Mouse (Mus musculus) spleen, adult 2 months (tissue): ENCODE measurements around the gene Foxa2. TPM values are rescaled to one million over a fixed set of nuclear protein-coding genes. Genes with fewer than 3 reads are reported as not detected.

ENCODE experiments used
- DNase-seq, 2 experiments: peaks; one replicate each; pipeline versions ENCODE4 v3.0.0 to v3.0.0-alpha.2; 2012 to 2021; ENCODE audit warnings: low spot score in 2 of 2, low read depth in 1 of 2
- H3K27ac ChIP-seq: fragments of 200-500 bp; 2 replicates; pipeline ENCODE4 v1.5.1; 2012; ENCODE audit warnings: low read length, inconsistent platforms; ENCODE audit not compliant: insufficient read depth
- H3K27me3 ChIP-seq: fragments of 200-500 bp; 2 replicates; pipeline ENCODE4 v1.6.1; 2012; ENCODE audit warnings: mild to moderate bottlenecking, moderate library complexity, low read length, inconsistent platforms; ENCODE audit not compliant: control insufficient read depth, insufficient read depth
- H3K36me3 ChIP-seq: fragments of 200-500 bp; 2 replicates; pipeline ENCODE4 v1.6.1; 2012; ENCODE audit warnings: mild to moderate bottlenecking, low read length, inconsistent platforms; ENCODE audit not compliant: control insufficient read depth, insufficient read depth
- H3K4me1 ChIP-seq: fragments of 200-500 bp; 2 replicates; pipeline ENCODE4 v1.6.1; 2011; ENCODE audit warnings: inconsistent platforms; ENCODE audit not compliant: control insufficient read depth, insufficient read depth, insufficient read length
- H3K4me3 ChIP-seq: fragments of 200-500 bp; 2 replicates; pipeline ENCODE4 v1.5.1; 2011; ENCODE audit warnings: mild to moderate bottlenecking, inconsistent platforms; ENCODE audit not compliant: insufficient read depth, insufficient read length; ENCODE audit errors: extremely low read depth
- CTCF ChIP-seq: fragments of 200-500 bp; IDR thresholded peaks from 2 replicates; pipeline ENCODE4 v1.5.1; 2011; ENCODE audit warnings: mild to moderate bottlenecking, inconsistent platforms; ENCODE audit not compliant: insufficient read depth, insufficient read length, insufficient replicate concordance; ENCODE audit errors: extremely low read depth
- POLR2A ChIP-seq: fragments of 200-500 bp; IDR thresholded peaks from 2 replicates; pipeline ENCODE4 v1.6.1; 2011; ENCODE audit warnings: low read depth, low read length, inconsistent platforms
- WGBS: fragments of 180-500 bp; shearing (Covaris S2); methylation state at CpG from one replicate; pipeline ENCODE4 v1.1.7; 2018; 5-methylcytosine and 5-hydroxymethylcytosine counted together
- polyA plus RNA-seq: library from polyadenylated mRNA; depleted of rRNA; stranded (reverse); fragments of >200 nt; gene quantifications from 2 replicates; pipeline ENCODE4 v1.2.3, GENCODE M21; 2012

The Foxa2 gene
- polyA plus RNA-seq, 1 experiment = 1.2 TPM

- Histone ChIP-seq H3K27me3 (no peaks in the 10 kb centered on the region), H3K27ac (no peak overlapping the region), H3K36me3 (no peaks in the 10 kb centered on the region), H3K4me3 (no peak overlapping the region), H3K4me1 (no peaks in the 10 kb centered on the region)
- 81% methylated on average over 6 of the region's 6 CpGs for WGBS
- DNase-seq = no peak
- TF ChIP-seq POLR2A (no peak), CTCF (no peak)
Measured at GRCm38 (mm10) chr2:148060705-148061104, 13.9 kb upstream of the Foxa2 start.

GRCm38 (mm10) chr2:148053411-148053810 is 6.6 kb upstream of the Foxa2 start:
- Histone ChIP-seq H3K36me3 (no peaks in the 10 kb centered on the region), H3K27me3 (peaks cover 2% of the 10 kb centered on the region; the same call in 1 of the 2 replicates), H3K4me3 (no peak overlapping the region), H3K4me1 (no peaks in the 10 kb centered on the region), H3K27ac (no peak overlapping the region)
- TF ChIP-seq CTCF = no peak
- TF ChIP-seq POLR2A = no peak
- WGBS = 29% methylated on average over 6 of the region's 6 CpGs
- DNase-seq = no peak

DNA sequence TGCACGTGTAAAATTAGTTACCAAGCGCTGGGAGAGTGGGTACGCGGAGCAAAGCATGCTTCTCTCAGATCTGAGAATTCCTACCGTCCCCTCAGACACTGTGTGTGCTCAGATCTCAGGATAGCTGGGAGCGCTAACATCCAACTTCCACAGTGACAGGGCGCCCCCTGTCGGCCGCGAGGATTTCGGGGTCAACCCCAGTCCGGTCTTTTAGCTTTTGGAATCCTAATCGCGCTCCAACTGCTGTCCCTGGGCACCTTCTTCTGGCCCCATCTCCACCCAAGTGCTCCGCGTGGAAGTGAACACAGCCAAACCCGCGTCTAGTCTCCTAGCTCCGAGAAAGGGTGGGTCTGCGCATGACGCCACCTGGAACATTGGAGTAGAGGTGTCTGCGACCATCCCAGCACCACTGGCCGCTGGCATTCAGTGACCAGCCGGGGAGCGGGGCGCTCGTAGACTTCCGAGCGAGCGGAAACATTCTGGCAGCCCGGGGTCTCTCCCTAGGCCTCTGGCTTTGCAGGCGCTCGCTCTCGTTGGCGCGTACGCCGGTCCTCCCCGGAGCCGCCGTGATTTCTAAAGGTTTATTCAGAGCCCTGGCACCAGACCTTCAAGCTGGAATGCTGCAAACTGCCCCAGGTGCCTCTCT is 1.8 kb upstream of the Foxa2 start:
- Histone ChIP-seq H3K4me1 (no peaks in the 10 kb centered on the region), H3K4me3 (no peak overlapping the region), H3K36me3 (no peaks in the 10 kb centered on the region), H3K27ac (no peak overlapping the region), H3K27me3 (peaks cover 32% of the 10 kb centered on the region)
- TF ChIP-seq POLR2A (no peak), CTCF (peak; percentile 26; the same call in 1 of the 2 replicates)
- peak in 1 of 2 experiments; percentile 33 for DNase-seq
- WGBS = 5% methylated on average over 41 of the region's 41 CpGs

DNA sequence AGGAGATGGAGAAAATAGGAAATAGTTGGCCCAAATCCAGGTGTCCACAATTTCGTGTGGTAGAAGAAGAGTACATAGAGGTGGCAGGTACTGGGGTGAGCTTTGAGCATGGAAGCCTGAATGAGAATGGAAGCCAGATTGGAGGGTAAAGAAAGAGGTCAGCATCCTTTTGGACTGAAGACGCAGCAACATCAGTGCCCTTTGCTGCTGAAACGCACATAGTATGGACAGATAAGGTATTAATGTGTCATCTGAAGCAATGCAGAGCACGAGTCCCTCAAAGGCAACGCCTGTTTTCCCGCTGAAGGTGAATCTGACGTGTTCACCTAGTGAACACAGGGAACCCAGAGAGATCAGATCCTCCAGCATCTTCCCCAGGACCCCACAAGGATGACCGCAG is 842 bp upstream of the Foxa2 start:
- H3K36me3 ChIP-seq = no peaks in the 10 kb centered on the region
- no peak for DNase-seq
- WGBS = 13% methylated on average over 8 of the region's 8 CpGs

DNA sequence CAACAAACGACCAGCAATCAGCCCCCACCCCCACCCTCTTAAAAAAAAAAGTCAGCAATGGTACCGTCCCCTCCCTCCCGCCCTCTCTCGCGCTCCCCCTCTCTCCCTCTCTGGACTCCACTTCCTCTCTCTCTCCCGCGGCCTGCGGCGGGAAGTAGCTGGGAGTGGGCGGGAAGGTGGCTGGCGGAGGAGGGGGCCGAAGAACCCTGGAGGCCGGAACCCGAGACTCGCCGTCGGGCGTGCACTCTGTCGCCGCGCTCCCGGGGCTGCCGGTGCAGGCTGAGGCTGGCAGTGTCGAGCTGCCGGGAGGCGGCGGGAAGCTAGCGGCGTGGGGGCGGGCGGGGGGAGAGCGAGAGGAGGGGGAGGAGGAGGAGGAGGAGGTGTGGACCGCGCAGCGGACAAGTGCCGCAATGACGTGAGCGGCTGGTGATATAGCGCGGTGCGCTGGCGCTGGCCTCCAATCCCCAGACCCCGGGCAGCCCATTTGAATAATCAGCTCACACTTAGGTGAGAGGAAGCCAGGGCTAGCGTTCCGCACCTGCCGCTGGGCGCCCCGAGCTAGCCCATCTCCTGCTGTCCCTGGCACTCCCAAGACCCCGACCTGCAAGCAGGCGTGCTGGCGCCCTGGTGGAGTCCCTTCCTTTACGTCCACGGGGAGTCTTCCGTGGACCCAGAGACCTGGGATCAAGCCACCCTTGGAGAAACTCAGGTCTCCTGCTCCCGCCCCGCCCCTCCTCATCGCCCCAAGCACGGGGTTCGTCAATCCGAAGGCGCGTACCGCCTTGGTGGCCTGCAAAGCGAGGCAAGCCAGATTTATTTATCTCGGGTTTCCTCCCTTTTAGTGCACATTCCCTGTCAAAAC is 601 bp downstream of the Foxa2 start:
- Histone ChIP-seq H3K36me3 (no peaks in the 10 kb centered on the region), H3K4me1 (no peaks in the 10 kb centered on the region), H3K27me3 (peaks cover 33% of the 10 kb centered on the region), H3K4me3 (no peak overlapping the region), H3K27ac (no peak overlapping the region)
- 5% methylated on average over 51 of the region's 65 CpGs for WGBS
- DNase-seq = no peak
- TF ChIP-seq CTCF = no peak
- TF ChIP-seq POLR2A = no peak

More for the DNA sequence above, 842 bp upstream of the Foxa2 start:
- TF ChIP-seq CTCF (no peak), POLR2A (no peak)
- H3K27ac ChIP-seq = no peak overlapping the region
- peaks cover 32% of the 10 kb centered on the region for H3K27me3 ChIP-seq
- H3K4me1 ChIP-seq = no peaks in the 10 kb centered on the region
- H3K4me3 ChIP-seq = no peak overlapping the region

DNA sequence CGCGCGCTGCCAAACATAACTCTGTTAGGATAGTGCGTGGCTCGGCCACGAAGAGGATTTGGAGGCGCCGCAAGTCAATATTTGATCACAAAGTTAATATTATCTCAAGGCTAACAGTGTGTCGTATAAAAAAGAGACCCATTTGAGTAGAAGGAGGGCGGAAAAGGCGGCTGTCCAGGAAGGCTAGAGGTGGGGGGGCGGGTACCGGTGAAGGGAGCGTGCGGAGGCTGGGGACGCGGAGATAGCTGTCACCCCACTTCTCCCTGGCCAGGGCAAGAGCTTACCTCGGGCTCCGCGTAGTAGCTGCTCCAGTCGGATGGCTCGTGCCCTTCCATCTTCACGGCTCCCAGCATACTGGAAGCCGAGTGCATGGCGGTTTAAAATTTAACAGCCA is 1.2 kb downstream of the Foxa2 start:
- TF ChIP-seq CTCF (no peak), POLR2A (no peak)
- Histone ChIP-seq H3K36me3 (no peaks in the 10 kb centered on the region), H3K4me1 (no peaks in the 10 kb centered on the region), H3K27me3 (peaks cover 37% of the 10 kb centered on the region), H3K4me3 (no peak overlapping the region), H3K27ac (no peak overlapping the region)
- 4% methylated on average over 25 of the region's 25 CpGs for WGBS
- no peak for DNase-seq
